Mouse (Mus musculus): ENCODE data around the gene 2310011J03Rik. TPM values are rescaled to one million over a fixed set of nuclear protein-coding genes. Genes with fewer than 3 reads are reported as not detected.
A peak's percentile ranks its signal among the peaks of the same experiment; 100 is the strongest.

2310011J03Rik gene
- total RNA-seq, 2 experiments from 2014 or later: 26.3 to 26.9 TPM

- no peak for DNase-seq (ENCODE audit: extremely low spot score in 1 of 2, low spot score in 2 of 2)
- Histone ChIP-seq H3K27ac (no peak overlapping the region), H3K4me3 (no peak overlapping the region)
- intact Hi-C loops (cut with DNase I): no loop called here
- TF ChIP-seq CTCF (IDR thresholded peaks at IDR 0.05): no peak
Measured at GRCm38 (mm10) chr10:80282481-80283441, 37.6 kb downstream of the 2310011J03Rik start.

GRCm38 (mm10) chr10:80281921-80282371 is 38.4 kb downstream of the 2310011J03Rik start:
- intact Hi-C loops (cut with DNase I): no loop called here
- no peak for TF ChIP-seq CTCF (IDR thresholded peaks at IDR 0.05)
- H3K27ac ChIP-seq: peak overlapping the region; percentile 50
- no peak for DNase-seq (ENCODE audit: extremely low spot score in 1 of 2, low spot score in 2 of 2)
- H3K4me3 ChIP-seq: no peak overlapping the region

- intact Hi-C loops (cut with DNase I): no loop called here
- no peak for DNase-seq (ENCODE audit: extremely low spot score in 1 of 2, low spot score in 2 of 2)
- Histone ChIP-seq H3K27ac (peak overlapping the region; percentile 50), H3K4me3 (no peak overlapping the region)
- no peak for TF ChIP-seq CTCF (IDR thresholded peaks at IDR 0.05)
Measured at GRCm38 (mm10) chr10:80281304-80281703, 39.0 kb downstream of the 2310011J03Rik start.

- DNase-seq (ENCODE audit: extremely low spot score in 1 of 2, low spot score in 2 of 2): no peak
- no peak for TF ChIP-seq CTCF (IDR thresholded peaks at IDR 0.05)
- intact Hi-C loops (cut with DNase I): no loop called here
- no peak overlapping the region for H3K4me3 ChIP-seq
- no peak overlapping the region for H3K27ac ChIP-seq
Measured at GRCm38 (mm10) chr10:80279273-80279672, 41.1 kb downstream of the 2310011J03Rik start.

- DNase-seq (ENCODE audit: extremely low spot score in 1 of 2, low spot score in 2 of 2): no peak
- no peak for TF ChIP-seq CTCF (IDR thresholded peaks at IDR 0.05)
- no peak overlapping the region for H3K4me3 ChIP-seq
- intact Hi-C loops (cut with DNase I): no loop called here
- no peak overlapping the region for H3K27ac ChIP-seq
Measured at GRCm38 (mm10) chr10:80278390-80278789, 41.9 kb downstream of the 2310011J03Rik start.

DNA sequence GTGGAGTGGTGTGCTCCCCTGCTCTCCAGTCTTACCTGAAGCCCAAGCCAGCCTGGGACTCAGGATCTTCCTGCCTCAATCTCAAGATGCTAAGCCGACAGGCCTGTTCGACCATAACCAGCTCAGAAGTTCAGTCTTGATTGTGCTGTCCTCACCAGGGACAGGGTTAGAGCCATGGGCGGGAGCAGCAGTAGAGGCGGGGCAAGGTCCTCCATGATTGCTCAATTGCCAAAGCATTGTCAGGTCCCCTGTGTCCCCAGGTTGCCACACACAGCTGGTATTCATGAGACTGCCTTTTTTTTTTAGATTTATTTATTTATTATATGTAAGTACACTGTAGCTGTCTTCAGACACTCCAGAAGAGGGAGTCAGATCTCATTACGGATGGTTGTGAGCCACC is 44.1 kb downstream of the 2310011J03Rik start:
- no peak for DNase-seq (ENCODE audit: extremely low spot score in 1 of 2, low spot score in 2 of 2)
- H3K27ac ChIP-seq: no peak overlapping the region
- no peak for TF ChIP-seq CTCF (IDR thresholded peaks at IDR 0.05)
- intact Hi-C loops (cut with DNase I): no loop called here
- H3K4me3 ChIP-seq: no peak overlapping the region

DNA sequence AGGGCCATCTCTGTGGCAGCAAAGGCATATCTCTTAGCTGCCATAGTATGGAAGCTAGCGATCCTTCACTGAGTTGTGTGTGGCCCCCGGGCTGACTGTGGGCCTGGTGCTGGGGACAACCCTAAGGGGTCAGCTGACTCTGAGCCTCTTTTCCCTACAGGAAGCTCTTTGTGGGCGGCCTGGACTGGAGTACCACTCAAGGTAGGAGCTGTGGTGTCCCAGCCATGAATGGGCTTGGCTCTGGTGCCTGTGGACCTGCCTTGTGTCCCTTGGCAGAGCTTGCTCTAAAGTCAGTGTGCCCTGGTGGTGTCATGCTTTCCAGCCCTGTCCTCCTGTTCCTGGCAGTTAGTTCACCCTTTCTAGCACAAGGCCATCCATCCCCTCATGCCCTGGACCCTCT is 46.5 kb downstream of the 2310011J03Rik start:
- no peak for DNase-seq (ENCODE audit: extremely low spot score in 1 of 2, low spot score in 2 of 2)
- intact Hi-C loops (cut with DNase I): no loop called here
- no peak overlapping the region for H3K27ac ChIP-seq
- TF ChIP-seq CTCF (IDR thresholded peaks at IDR 0.05): no peak
- H3K4me3 ChIP-seq: no peak overlapping the region

GRCm38 (mm10) chr10:80271870-80272585 is 48.3 kb downstream of the 2310011J03Rik start:
- no peak for TF ChIP-seq CTCF (IDR thresholded peaks at IDR 0.05)
- intact Hi-C loops (cut with DNase I): no loop called here
- DNase-seq (ENCODE audit: extremely low spot score in 1 of 2, low spot score in 2 of 2): no peak
- H3K27ac ChIP-seq: no peak overlapping the region
- H3K4me3 ChIP-seq: no peak overlapping the region

DNA sequence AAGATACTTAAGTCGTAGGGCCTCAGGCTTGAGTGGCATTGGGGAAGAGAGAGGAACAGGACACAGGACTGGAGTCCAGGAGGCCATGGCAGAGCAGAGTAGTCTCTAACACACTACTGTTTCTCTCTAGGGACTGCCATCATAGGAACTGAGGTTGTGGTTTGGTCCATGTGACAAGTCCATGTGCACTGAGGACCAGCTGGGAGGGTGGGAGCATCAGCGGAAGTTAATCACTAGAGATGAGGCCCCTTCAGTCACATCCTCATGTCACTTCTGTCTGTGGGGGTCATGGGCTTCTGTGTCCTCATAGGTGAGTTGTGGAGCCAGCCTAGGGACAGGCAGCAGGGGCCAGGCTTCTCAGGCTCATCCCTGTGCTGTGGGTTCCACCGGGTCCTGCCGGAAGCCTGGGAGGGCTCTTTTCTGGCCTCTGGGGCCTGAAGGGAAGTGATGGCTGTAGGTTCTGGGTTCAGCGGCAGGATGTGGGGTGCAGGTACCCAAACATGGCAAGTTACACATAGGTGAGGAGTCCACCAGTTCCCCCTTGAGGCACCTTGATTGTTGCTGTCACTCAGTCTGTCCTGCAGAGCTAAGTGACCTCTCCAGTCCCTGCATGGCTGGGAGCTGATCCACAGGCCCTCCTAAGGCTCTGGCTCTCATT is 49.0 kb downstream of the 2310011J03Rik start:
- no peak overlapping the region for H3K4me3 ChIP-seq
- intact Hi-C loops (cut with DNase I): no loop called here
- no peak overlapping the region for H3K27ac ChIP-seq
- no peak for TF ChIP-seq CTCF (IDR thresholded peaks at IDR 0.05)
- DNase-seq (ENCODE audit: extremely low spot score in 1 of 2, low spot score in 2 of 2): no peak

DNA sequence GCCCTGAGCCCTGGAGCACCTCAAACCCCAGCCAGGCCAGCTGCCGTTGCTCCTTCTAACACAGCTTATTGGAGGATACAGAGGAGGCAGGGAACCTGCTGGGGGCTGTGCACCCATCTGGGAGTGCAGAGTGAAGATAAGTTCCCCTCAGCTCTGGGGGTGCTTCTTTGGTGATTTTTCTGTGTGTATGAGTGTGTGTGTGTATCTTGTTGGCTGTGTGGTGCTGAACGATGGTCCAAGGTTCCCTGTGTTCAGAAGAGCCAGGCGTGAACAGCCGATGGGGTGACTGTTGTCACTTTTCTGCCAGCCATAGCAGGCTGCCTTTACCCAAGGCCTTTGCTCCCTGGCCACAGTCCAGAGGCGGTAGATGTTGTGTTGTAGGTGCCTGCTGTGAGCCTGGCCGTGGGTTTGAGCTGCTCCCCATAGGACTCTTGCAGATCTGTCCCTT is 49.6 kb downstream of the 2310011J03Rik start:
- no peak for TF ChIP-seq CTCF (IDR thresholded peaks at IDR 0.05)
- intact Hi-C loops (cut with DNase I): no loop called here
- no peak overlapping the region for H3K4me3 ChIP-seq
- no peak overlapping the region for H3K27ac ChIP-seq
- no peak for DNase-seq (ENCODE audit: extremely low spot score in 1 of 2, low spot score in 2 of 2)

- intact Hi-C loops (cut with DNase I): no loop called here
- DNase-seq (ENCODE audit: extremely low spot score in 1 of 2, low spot score in 2 of 2): no peak
- H3K27ac ChIP-seq: no peak overlapping the region
- TF ChIP-seq CTCF (IDR thresholded peaks at IDR 0.05): no peak
- no peak overlapping the region for H3K4me3 ChIP-seq
Measured at GRCm38 (mm10) chr10:80270099-80270498, 50.2 kb downstream of the 2310011J03Rik start.

Small RNA genes within 50 kb of the gene (microRNA-seq; reads per million reads assigned to microRNA genes)
- 1.2 to 3.2 reads per million in 2 experiments for gene Mir6911

Other genes starting within 250 kb of the 2310011J03Rik start
- gene Sbno2, start 215.0 kb downstream of the 2310011J03Rik start, total RNA-seq (2021): 10 to 100 TPM; 21.4 to 22.1 TPM
- gene Stk11, start 204.7 kb downstream of the 2310011J03Rik start, total RNA-seq (2021): 100 to 1,000 TPM; 102 to 106 TPM
- 100 to 1,000 TPM; 356 to 366 TPM for gene Atp5d, start 181.9 kb downstream of the 2310011J03Rik start, total RNA-seq (2021)
- 100 to 1,000 TPM; 431 to 456 TPM for gene Cbarp, start 179.7 kb downstream of the 2310011J03Rik start, total RNA-seq (2021)
- 100 to 1,000 TPM in 1 of 2 experiments, 10 to 100 TPM in 1; 80.7 to 127 TPM for gene Midn, start 172.3 kb downstream of the 2310011J03Rik start, total RNA-seq (2021)
- gene Cirbp, start 154.6 kb downstream of the 2310011J03Rik start, total RNA-seq (2021): 10 to 100 TPM; 75.8 to 93.0 TPM
- gene 1600002K03Rik, start 147.6 kb downstream of the 2310011J03Rik start, total RNA-seq (2021): 1 to 10 TPM; 6.0 to 8.1 TPM
- 1 to 10 TPM; 6.8 to 7.2 TPM for gene Efna2, start 141.1 kb downstream of the 2310011J03Rik start, total RNA-seq (2021)
- 10 to 100 TPM; 37.8 to 43.3 TPM for gene Mum1, start 94.1 kb downstream of the 2310011J03Rik start, total RNA-seq (2021)
- gene Ndufs7, start 71.4 kb downstream of the 2310011J03Rik start, total RNA-seq (2021): 100 to 1,000 TPM; 194 to 206 TPM
- gene Gamt, start 59.5 kb downstream of the 2310011J03Rik start, total RNA-seq (2021): 10 to 100 TPM; 16.6 to 23.3 TPM
- gene Dazap1, start 59.1 kb downstream of the 2310011J03Rik start, total RNA-seq (2021): 10 to 100 TPM; 87.4 to 90.3 TPM
- 100 to 1,000 TPM; 816 to 913 TPM for gene Rps15, start 28.1 kb downstream of the 2310011J03Rik start, total RNA-seq (2021)
- 100 to 1,000 TPM; 111 to 113 TPM for gene Apc2, start 24.6 kb downstream of the 2310011J03Rik start, total RNA-seq (2021)
- 1 to 10 TPM; 4.0 to 5.4 TPM for gene Pcsk4, start 9.0 kb upstream of the 2310011J03Rik start, total RNA-seq (2021)
- gene Reep6, start 9.4 kb upstream of the 2310011J03Rik start, total RNA-seq (2021): 10 to 100 TPM; 13.5 to 13.6 TPM
- gene Adamtsl5, start 27.9 kb upstream of the 2310011J03Rik start, total RNA-seq (2021): 10 to 100 TPM in 1 of 2 experiments, 1 to 10 TPM in 1; 7.9 to 11.1 TPM
- gene Plk5, start 35.9 kb upstream of the 2310011J03Rik start, total RNA-seq (2021): 10 to 100 TPM; 27.3 to 37.9 TPM
- 10 to 100 TPM; 19.2 to 20.6 TPM for gene Mex3d, start 67.1 kb upstream of the 2310011J03Rik start, total RNA-seq (2021)
- 100 to 1,000 TPM; 139 to 150 TPM for gene Mbd3, start 79.0 kb upstream of the 2310011J03Rik start, total RNA-seq (2021)
- gene Uqcr11, start 86.3 kb upstream of the 2310011J03Rik start, total RNA-seq (2021): 100 to 1,000 TPM; 373 to 394 TPM
- gene Tcf3, start 113.1 kb upstream of the 2310011J03Rik start, total RNA-seq (2021): 10 to 100 TPM; 28.9 to 30.1 TPM
- not detected for gene Onecut3, start 174.3 kb upstream of the 2310011J03Rik start, total RNA-seq (2021)
- under 1 TPM; 0.11 to 0.63 TPM for gene Atp8b3, start 218.6 kb upstream of the 2310011J03Rik start, total RNA-seq (2021)
- gene Rexo1, start 241.0 kb upstream of the 2310011J03Rik start, total RNA-seq (2021): 10 to 100 TPM; 46.5 to 51.3 TPM